Mouse (Mus musculus): ENCODE measurements around the gene Tenm2.

DNA sequence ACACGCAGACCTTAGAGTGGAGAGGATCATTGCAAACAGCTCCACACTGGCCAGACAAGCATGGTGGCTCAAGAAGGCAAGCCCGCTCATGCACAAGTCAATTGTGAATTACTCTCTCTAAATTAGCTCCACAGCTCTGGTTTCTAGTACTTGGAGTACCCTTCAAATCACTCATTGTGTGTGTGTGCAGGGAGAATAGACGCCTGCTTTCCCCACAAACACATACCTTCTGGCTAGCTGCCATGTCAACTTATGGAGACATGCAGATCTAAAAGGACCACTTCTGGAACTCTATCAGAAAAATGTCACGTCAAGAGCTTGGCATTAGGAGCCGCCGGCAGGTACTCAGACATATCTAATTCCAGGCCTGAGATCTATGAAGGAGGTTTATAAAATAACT lies 14.8 kb downstream of the Tenm2 start:
- TF ChIP-seq POLR2A (IDR thresholded peaks at IDR 0.05; ENCODE audit: borderline replicate concordance, control insufficient read depth, low read depth, low read length): no peak
- TF ChIP-seq CTCF (IDR thresholded peaks at IDR 0.05; ENCODE audit: control insufficient read depth, insufficient read depth, low read length): no peak

Data from bone marrow, adult 2 months (tissue).